Mouse (Mus musculus) G1E (cell line): ENCODE results near the gene Cadm1.

Experiments used
- CTCF ChIP-seq: IDR thresholded peaks from 2 replicates; pipeline ENCODE4 v1.5.1; 2012; ENCODE audit warnings: low read depth, low read length, inconsistent platforms, mixed read lengths
- GATA1 ChIP-seq: IDR thresholded peaks from 2 replicates; pipeline ENCODE4 v1.6.1; 2012; ENCODE audit warnings: borderline replicate concordance, low read length, inconsistent platforms, mixed read lengths
- GATA2 ChIP-seq: IDR thresholded peaks from 2 replicates; pipeline ENCODE4 v1.6.1; 2012; ENCODE audit warnings: low read depth, low read length, inconsistent platforms, borderline replicate concordance
- POLR2AphosphoS5 ChIP-seq: IDR thresholded peaks from 2 replicates; pipeline ENCODE4 v1.6.1; 2012; ENCODE audit warnings: low read depth, low read length, inconsistent platforms; ENCODE audit not compliant: insufficient replicate concordance
- TAL1 ChIP-seq: conservative IDR thresholded peaks from 2 replicates; pipeline ENCODE4 v1.6.1; 2012; ENCODE audit warnings: low read depth, low read length, inconsistent platforms, mixed read lengths

DNA sequence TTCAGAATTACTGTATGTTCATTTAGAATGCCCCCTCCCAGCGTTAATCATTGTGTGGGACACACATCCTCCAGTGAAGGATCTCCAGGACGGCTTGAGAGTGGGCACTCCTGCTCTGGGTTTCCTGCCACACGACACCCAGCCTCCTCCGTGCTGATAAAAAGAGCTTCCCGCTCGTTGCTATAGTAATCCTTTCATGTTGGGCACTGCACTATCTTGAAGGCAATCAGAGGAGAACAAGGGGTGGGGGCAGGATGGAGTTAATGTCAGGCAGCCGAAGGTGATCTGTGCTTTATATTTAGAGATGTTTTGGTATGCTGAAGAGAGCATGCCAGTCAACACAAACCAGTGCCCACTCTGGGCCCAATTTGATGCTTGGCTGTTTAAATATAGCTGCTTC is 209.3 kb downstream of the Cadm1 start:
- TF ChIP-seq CTCF (no peak), GATA1 (no peak), TAL1 (no peak), POLR2AphosphoS5 (no peak), GATA2 (no peak)
